Mouse (Mus musculus) erythroblast, adult 5-6 weeks (primary cell): ENCODE data around the gene Nudt3. TPM values are rescaled to one million over a fixed set of nuclear protein-coding genes. Genes with fewer than 3 reads are reported as not detected.

ENCODE experiments used
- ATAC-seq: replicated peaks from 2 replicates; pipeline ENCODE4 v1.8.0; 2016; ENCODE audit warnings: moderate number of reproducible peaks, mild to moderate bottlenecking, moderate TSS enrichment, inconsistent platforms; ENCODE audit not compliant: poor library complexity, low FRiP score, severe bottlenecking
- total RNA-seq, 2 experiments: library from RNA; stranded (forward) in 1 of 2; stranded (reverse) in 1 of 2; fragments of 150-400 nt in 1 of 2; fragments of 200-764, 138-1000 nt in 1 of 2; gene quantifications; 2 replicates each; pipeline versions ENCODE4 v1.2.3 to v1.2.4; 2015 to 2017; ENCODE audit warnings: low replicate concordance in 2 of 2

Gene Nudt3
- total RNA-seq, 2 experiments from 2014 or later: 23.6 to 26.0 TPM

DNA sequence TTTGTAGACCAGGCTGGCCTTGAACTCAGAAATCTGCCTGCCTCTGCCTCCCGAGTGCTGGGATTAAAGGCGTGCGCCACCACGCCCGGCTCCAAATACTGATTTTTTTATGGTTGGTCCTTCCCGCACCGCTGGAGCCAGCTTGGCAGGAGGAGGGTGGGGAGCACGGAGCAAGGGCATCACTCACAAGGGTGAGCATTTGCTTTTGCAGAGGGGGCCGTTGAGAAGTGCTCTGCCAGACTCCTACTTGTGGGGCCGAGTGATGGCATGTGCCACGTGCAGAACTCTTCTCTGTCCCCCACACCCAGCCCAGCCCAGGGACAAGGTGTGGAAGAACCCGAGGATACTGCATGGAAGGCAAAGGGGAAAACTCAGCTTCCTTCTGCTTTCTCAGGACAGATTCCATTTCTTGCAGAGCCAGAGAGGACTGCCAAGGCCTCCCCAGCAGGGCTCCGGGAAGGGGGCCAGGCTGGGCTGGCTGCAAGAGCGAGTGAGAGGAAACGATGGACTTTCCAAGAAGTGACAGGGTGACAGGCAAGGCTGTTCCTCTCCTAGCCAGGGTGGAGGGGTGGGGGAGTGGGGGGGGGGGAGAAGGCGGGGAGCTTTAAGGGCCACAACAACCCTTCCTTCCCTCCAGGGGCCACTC, 48.7 kb downstream of the Nudt3 start:
- no peak for ATAC-seq

DNA sequence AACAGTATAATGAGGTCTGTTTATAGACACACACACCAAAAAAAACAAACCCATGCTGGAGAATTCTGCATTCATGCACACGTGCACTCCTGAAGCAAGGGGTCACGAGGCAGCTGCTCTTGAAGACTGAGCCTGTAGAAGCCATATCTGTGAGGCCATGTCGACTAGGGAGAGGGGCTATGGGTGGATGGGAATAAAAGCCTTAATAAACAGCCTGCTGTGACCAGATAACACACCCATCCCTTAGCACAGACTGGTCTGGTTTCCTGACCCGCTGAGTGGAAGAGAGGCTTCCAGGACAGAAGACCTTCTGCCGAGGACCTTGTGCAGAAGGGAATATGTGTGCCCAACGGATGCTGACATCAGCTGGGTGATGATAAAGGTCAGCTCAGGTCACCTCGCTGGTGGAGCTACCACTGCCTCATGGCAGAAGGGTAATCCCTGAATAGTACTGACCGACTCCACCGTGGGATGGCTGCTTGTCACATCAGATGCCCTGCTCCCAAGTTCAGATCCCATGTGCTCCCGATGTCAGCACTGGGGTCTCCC, 49.4 kb downstream of the Nudt3 start:
- ATAC-seq: no peak

DNA sequence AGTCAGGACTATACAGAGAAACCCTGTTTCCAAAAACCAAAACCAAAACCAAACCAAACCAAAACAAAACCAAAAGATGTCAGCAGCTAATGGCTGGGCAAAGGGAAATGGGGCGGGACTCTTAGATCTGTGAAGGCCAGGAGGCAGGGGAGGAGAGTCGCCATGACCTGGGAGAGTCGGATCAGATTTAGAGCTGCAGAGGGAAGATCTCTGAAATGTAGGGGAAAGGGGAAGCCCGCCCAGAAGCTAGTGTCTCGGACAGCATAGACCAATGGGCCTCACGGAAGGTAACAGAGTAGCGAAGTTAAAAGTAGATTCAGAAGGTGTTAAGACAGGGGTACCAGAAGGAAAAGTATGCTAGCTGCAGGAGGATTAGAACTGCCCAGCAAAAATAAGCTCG, 52.0 kb downstream of the Nudt3 start:
- ATAC-seq: no peak

DNA sequence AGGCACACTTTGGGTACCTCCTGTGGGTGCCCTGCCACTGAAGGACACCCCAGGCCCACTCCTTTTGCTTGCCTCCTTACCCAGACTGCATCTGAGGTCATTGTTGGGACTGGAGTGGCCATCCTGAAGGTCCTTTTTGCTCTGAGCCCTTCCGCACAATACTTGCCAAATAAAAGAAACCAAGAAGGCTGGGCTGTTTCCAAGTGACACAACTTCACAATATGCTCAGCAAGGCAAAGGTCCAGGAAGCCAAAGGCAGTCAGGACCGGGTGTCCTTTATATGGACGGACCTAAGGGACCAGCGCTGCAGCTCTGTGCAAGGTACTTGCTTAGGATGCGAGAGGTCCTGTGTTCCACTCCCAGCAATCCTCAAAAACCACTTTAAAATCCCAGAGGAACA, 55.1 kb downstream of the Nudt3 start:
- ATAC-seq: no peak

DNA sequence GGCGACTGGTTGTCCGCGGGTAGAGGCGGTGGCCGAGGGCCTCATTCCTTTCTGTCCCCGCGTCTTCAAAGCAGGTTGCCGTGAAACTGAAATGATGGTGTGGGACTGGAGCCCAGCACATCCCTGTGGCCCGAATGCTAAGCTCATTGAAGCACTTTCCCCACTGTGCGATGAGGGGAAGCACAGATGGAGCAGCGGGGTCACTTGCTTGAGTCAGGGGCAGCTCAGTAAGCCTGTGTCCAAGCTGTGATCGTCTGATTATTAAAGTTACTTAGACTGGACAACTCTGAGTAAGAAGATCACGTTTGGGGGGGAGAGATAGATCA, 57.4 kb downstream of the Nudt3 start:
- ATAC-seq: no peak

DNA sequence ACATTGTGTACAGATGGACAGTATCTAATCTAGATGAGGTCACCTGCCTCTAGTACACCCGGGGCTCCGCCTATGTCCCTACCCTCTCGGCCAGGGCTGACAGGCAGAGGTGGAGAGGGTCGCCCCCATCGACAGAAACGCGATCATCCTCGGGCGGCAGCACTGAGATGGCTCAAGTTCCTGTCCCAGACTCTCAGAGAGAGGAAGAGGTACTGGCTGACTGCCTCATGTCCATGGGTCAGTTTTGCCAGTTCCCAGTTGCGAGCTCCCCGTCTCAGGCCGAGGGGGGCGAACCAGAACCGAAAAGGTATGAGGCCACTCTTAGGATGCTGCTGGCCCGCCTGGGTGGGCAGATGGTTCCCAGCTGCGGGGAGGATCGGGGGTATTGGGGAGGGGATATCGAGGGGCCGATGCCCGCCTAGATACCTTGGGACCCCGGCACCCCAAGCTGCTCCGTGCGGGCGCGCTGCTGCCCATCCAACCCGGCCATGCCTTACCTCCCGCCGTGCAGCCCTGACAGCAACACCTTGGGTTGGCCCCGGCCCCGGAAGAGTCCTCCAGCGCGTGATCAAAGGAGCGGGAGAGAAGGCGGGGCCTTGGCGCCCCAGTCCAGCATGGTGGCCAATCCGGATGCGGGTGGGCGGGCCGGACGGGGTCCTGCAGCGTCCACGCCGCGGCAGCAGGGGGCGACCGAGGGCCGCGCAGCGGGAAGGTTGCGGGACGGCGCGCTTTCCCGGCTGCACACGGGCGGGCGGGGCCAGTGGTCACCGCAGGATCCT, 57.9 kb downstream of the Nudt3 start, which contains the start of gene AI413582:
Gene AI413582 (minus strand): TSS at position 594 of the 779 bp plus-strand sequence.
- ATAC-seq: peak; percentile 92

- peak; percentile 26; the same call in 1 of the 2 replicates for ATAC-seq
These were observed 58.7 kb downstream of the Nudt3 start for GRCm38 (mm10) chr17:27564391-27565162.

- no peak for ATAC-seq
These were observed 59.5 kb downstream of the Nudt3 start for GRCm38 (mm10) chr17:27563771-27564244.

DNA sequence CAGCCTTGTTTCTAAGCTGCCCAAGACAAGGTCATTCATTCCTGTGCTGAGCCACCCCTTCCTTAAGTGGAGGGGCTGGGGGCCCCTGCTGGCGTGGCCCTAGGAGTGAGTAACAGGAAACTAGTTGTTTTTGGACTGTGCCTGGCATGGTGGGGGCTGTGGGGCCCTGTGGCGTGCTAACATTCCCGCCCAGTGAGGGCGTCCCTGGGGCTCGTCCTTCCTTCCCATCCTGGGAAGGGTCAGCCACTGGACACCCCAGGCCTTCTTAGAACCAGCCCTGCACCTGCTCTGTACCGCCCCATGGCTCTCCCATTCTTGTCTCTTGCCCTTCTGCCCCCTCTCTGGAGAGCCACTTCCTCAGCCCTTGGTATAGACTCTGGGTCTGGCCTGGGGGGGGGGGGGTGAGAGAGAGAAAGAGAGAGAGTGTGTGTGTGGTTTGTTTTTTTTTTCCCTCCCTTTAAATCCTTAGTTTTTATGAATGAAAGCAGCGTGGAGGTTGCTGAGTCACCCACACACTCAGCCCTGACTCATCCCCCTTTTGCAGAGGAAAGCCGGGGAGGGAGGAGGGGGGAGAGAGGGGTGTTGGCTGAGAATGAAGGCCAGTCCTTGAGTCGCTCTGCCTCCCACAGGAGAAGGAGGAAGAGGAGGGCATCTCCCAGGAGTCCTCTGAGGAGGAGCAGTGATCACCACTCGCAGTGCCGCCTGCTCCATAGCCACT, 61.3 kb downstream of the Nudt3 start:
- no peak for ATAC-seq

DNA sequence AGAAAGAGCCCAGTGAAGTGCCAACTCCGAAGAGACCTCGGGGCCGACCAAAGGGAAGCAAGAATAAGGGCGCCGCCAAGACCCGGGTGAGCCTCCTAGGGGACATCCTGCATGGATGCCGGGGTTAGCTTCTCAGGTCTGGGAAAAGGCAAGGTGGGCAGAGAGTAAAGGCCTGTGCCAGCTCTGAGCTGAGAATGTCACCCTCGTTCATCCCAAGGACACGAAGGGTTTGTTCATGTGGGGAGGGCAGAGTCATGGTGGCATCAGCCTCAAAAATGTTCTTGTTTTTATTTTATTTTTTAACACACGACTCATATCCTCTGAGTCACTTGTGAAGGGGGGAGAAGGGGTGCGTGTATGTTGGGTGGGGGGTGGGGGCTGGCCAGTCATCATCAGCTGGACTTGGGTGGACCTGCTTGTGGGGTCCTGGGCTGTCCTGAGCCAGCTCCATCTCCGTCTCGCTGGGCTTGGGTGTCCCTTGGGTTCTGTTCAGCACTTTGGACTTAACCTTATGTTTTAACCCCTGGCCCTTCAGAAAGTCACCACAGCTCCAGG, 62.3 kb downstream of the Nudt3 start:
- no peak for ATAC-seq

DNA sequence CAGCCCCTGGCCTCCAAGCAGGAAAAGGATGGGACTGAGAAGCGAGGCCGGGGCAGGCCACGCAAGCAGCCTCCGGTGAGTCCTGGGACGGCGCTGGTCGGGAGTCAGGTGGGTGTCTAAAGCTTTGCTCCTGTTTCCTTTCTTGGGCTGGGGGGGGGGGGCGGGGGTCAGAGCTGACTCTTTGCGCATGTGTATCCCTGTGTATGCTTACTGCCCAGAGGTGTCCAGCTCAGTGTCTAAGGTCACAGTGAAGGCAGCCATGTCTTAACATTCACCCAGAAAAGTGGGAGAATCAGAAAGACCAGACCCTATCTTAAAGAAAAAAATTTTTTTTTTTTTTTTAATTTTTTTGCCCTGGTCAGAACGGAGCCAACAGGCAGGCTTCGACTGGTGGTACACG, 63.7 kb downstream of the Nudt3 start:
- ATAC-seq: no peak

DNA sequence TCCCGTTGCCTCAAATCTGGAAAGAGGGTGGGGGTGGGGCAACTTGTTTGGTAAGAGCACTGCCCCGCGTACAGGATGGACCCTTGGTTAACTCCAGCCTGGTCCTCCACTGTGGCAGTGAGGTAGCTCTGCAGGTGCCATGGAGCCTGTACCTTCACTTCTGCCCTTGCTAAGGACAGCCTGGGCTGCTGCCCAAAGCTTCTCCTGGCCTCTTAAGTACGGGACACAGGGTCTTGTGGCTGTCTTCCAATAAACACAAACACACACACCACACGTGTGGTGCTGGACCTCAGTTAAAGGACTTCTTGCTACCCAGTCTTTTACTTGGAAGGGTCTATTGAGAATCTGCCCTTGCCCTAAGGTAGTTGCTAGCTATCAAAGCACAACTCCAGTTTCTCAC, 64.5 kb downstream of the Nudt3 start:
- ATAC-seq: no peak

DNA sequence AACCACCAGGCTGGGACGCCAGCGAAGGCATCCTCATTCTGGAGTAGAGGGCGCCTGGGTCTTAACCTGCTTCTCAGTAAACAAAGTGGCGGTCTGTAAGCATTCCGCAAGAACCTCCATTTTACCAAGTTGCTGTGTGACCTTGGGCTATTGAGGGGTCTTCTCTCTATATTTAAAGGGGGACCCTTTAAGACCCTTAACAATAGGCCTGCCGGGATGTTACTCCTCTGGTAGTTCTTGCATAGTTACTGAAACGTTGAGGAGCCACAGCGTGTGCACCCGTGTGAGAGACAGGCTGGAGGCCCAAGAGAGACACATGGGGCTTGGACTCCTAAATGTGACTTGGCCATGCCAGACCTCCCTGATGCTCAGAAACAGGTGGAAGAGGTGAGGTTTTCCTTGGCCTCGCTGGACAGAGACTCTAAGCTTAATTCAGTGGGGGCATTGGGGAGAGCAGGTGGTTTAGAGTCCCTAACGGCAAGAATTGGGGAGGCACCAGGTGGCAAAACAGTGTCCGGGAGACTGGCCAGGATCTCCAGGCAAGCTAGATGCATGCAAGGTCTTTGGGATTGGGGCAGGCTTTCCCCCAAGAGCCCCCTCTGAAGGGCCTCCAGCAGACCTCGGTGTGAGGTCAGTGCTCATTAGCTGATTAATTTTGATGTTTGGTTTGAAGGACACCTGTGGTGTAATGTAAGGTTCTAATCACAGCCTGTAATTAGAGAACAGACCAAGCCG, 65.2 kb downstream of the Nudt3 start:
- no peak for ATAC-seq

- no peak for ATAC-seq
These were observed 65.9 kb downstream of the Nudt3 start for GRCm38 (mm10) chr17:27557181-27557926.

DNA sequence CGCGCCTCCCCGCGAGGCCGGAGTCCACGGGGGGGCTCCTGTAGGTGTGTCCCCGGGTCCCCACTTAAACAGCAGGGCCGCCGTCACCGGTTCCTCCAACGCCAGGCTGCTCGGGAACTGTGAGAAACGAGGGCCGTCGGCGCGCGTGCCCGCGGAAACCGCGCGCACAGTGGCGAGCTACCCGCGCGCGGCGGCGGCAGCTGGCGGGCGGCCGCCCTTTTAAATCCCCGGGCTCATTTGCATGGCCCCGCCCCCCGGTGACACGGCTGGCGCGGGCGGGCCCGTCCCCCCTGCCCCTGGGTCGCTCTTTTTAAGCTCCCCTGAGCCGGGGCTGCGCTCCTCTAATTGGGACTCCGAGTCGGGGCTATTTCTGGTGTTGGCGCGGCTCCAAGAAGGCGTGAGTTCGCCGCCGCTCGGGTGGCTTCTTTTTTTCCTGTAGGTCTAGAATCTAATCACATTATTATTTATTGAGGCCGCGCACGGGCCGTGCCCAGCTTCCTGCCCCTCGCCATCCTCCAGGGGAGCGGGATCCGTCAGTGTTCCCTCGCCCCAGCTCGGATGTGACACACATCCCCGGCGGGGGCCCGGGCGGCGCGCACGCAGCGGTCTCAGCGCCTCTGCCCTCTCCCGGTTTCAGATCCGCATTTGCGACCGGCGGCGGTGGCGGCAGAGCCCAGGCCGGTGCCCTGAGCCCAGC, 66.8 kb downstream of the Nudt3 start, which contains the start of gene Hmga1:
Gene Hmga1 (plus strand): TSS at position 183 of the 697 bp plus-strand sequence.
- ATAC-seq: peak; percentile 74

- ATAC-seq: peak; percentile 74
These were observed 67.7 kb downstream of the Nudt3 start for GRCm38 (mm10) chr17:27555512-27556172.

DNA sequence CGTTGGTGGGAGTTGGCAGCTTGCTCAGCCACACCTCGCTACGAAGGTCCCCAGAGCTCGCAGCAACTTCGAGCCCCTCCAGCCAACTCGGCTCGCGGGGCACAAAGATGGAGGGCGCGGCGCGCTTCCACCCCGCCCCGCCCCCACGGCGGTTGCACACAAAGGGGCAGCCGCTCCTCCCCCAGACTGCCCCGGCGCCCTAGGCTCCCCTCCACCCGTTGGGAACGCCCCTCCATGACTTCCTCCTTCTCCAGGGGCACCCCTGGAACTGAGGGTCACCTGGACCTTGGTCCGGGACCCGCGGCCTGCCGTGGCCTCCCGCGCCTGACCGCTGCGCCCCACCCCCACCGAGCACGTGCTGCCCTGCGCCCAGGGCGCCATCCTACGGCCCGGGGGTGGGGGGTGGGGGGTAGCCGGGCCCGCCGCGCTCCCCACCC, 68.2 kb downstream of the Nudt3 start:
- no peak for ATAC-seq
